Mouse (Mus musculus): ENCODE measurements at regions not wholly inside any gene's neighbourhood (a gene's known extent, or its start where the extent isn't known, plus 50 kb on each side); places are given as distances from the start of the nearest gene placed in this dataset.

DNA sequence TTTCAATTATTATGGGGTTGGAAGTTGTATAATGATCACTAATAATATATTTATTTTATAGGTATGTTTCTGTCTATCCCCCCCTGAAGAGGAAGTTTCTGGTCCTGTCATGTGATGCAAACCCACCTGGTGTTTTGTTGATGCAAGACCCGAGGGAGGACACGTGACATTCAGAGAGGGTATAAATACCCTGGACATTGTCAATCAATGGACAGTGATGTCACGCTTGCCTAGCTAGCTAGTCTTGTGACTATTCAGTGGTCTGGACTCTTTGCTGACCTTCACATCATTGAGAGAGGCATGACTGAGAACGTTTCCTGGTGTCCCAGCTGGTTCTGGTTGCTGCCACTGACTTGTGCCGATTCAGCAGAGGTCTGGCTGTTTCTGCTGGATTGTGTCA, 93.0 kb upstream of the Fam98a start:
- Histone ChIP-seq H3K27me3 (replicated peaks; ENCODE audit: control insufficient read depth, insufficient read depth, low read length) (no peaks in the 10 kb centered on the region), H3K9me3 (replicated peaks; ENCODE audit: control insufficient read depth, low read length) (no peaks in the 10 kb centered on the region), H3K9ac (ENCODE audit: low read length) (no peak overlapping the region), H3K4me2 (ENCODE audit: low read length) (no peak overlapping the region), H3K4me1 (ENCODE audit: control insufficient read depth, insufficient read depth, low read length) (peaks cover 9% of the 10 kb centered on the region; the same call in 1 of the 2 replicates), H3K27ac (ENCODE audit: low read depth, low read length) (no peak overlapping the region), H3K4me3 (ENCODE audit: low read depth, low read length) (no peak overlapping the region), H3K36me3 (ENCODE audit: control insufficient read depth, insufficient read depth, low read length) (no peaks in the 10 kb centered on the region)
- 88% methylated on average over 5 of the region's 5 CpGs for WGBS
- ATAC-seq = no peak
- DNase-seq (ENCODE audit: low spot score) = no peak

- no peaks in the 10 kb centered on the region for H3K36me3 ChIP-seq (ENCODE audit: control insufficient read depth, insufficient read depth, low read length)
- no peak for DNase-seq (ENCODE audit: low spot score)
- H3K9me3 ChIP-seq (replicated peaks; ENCODE audit: control insufficient read depth, low read length) = no peaks in the 10 kb centered on the region
- ATAC-seq = no peak
- 77% methylated on average over 3 of the region's 3 CpGs for WGBS
- H3K27ac ChIP-seq (ENCODE audit: low read depth, low read length) = no peak overlapping the region
- H3K9ac ChIP-seq (ENCODE audit: low read length) = no peak overlapping the region
- H3K4me2 ChIP-seq (ENCODE audit: low read length) = no peak overlapping the region
- H3K4me3 ChIP-seq (ENCODE audit: low read depth, low read length) = no peak overlapping the region
- H3K27me3 ChIP-seq (replicated peaks; ENCODE audit: control insufficient read depth, insufficient read depth, low read length) = no peaks in the 10 kb centered on the region
- peaks cover 9% of the 10 kb centered on the region; the same call in 1 of the 2 replicates for H3K4me1 ChIP-seq (ENCODE audit: control insufficient read depth, insufficient read depth, low read length)
Measured at GRCm38 (mm10) chr17:75642311-75642710, 90.6 kb upstream of the Fam98a start.

GRCm38 (mm10) chr17:75641010-75641498, 89.3 kb upstream of the Fam98a start:
- ATAC-seq (peak; percentile 69), DNase-seq (ENCODE audit: low spot score) (peak; percentile 55)

GRCm38 (mm10) chr17:75640575-75640974, 88.8 kb upstream of the Fam98a start:
- peak; percentile 29; the same call in 1 of the 2 replicates for ATAC-seq
- H3K36me3 ChIP-seq (ENCODE audit: control insufficient read depth, insufficient read depth, low read length) = no peaks in the 10 kb centered on the region
- no peak overlapping the region for H3K27ac ChIP-seq (ENCODE audit: low read depth, low read length)
- peaks cover 9% of the 10 kb centered on the region; the same call in 1 of the 2 replicates for H3K4me1 ChIP-seq (ENCODE audit: control insufficient read depth, insufficient read depth, low read length)
- no peak overlapping the region for H3K4me3 ChIP-seq (ENCODE audit: low read depth, low read length)
- no peak for DNase-seq (ENCODE audit: low spot score)
- no peak overlapping the region for H3K4me2 ChIP-seq (ENCODE audit: low read length)
- H3K9ac ChIP-seq (ENCODE audit: low read length) = no peak overlapping the region
- no peaks in the 10 kb centered on the region for H3K27me3 ChIP-seq (replicated peaks; ENCODE audit: control insufficient read depth, insufficient read depth, low read length)
- 53% methylated on average over 5 of the region's 5 CpGs for WGBS
- no peaks in the 10 kb centered on the region for H3K9me3 ChIP-seq (replicated peaks; ENCODE audit: control insufficient read depth, low read length)

More at GRCm38 (mm10) chr17:75641010-75641498, 89.3 kb upstream of the Fam98a start:
- Histone ChIP-seq H3K4me3 (ENCODE audit: low read depth, low read length) (no peak overlapping the region), H3K27ac (ENCODE audit: low read depth, low read length) (no peak overlapping the region), H3K4me2 (ENCODE audit: low read length) (no peak overlapping the region), H3K9ac (ENCODE audit: low read length) (no peak overlapping the region), H3K36me3 (ENCODE audit: control insufficient read depth, insufficient read depth, low read length) (no peaks in the 10 kb centered on the region), H3K4me1 (ENCODE audit: control insufficient read depth, insufficient read depth, low read length) (peaks cover 9% of the 10 kb centered on the region; the same call in 1 of the 2 replicates), H3K27me3 (replicated peaks; ENCODE audit: control insufficient read depth, insufficient read depth, low read length) (no peaks in the 10 kb centered on the region), H3K9me3 (replicated peaks; ENCODE audit: control insufficient read depth, low read length) (no peaks in the 10 kb centered on the region)
- 25% methylated on average over 6 of the region's 6 CpGs for WGBS

DNA sequence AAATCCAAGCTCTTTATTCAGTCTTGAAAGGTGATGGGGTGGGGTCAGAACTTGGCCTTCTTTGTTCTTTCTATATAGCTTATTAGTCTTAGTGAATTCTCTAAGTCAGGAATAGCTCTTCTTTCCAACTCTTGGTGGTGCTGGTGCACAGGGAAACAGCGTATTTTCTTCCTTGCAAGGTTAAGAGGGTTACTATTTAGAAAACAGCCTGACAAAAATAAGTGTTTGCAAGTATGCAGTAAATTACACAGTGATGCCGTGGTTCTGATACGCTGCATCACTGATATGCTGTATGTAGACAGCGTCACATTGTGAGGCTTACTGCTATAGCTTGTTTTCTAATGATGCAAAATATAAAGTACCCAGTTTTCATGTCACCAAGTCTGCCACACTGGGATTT, 78.1 kb upstream of the Fam98a start:
- no peak overlapping the region for H3K27ac ChIP-seq (ENCODE audit: low read depth, low read length)
- no peaks in the 10 kb centered on the region for H3K27me3 ChIP-seq (replicated peaks; ENCODE audit: control insufficient read depth, insufficient read depth, low read length)
- WGBS = 85% methylated on average over 4 of the region's 4 CpGs
- no peaks in the 10 kb centered on the region for H3K9me3 ChIP-seq (replicated peaks; ENCODE audit: control insufficient read depth, low read length)
- no peaks in the 10 kb centered on the region for H3K36me3 ChIP-seq (ENCODE audit: control insufficient read depth, insufficient read depth, low read length)
- no peak overlapping the region for H3K4me3 ChIP-seq (ENCODE audit: low read depth, low read length)
- H3K9ac ChIP-seq (ENCODE audit: low read length) = no peak overlapping the region
- H3K4me1 ChIP-seq (ENCODE audit: control insufficient read depth, insufficient read depth, low read length) = no peaks in the 10 kb centered on the region
- H3K4me2 ChIP-seq (ENCODE audit: low read length) = no peak overlapping the region
- peak; percentile 40; the same call in 1 of the 2 replicates for ATAC-seq
- DNase-seq (ENCODE audit: low spot score) = peak; percentile 65

- Histone ChIP-seq H3K9me3 (replicated peaks; ENCODE audit: control insufficient read depth, low read length) (no peaks in the 10 kb centered on the region), H3K36me3 (ENCODE audit: control insufficient read depth, insufficient read depth, low read length) (no peaks in the 10 kb centered on the region), H3K27ac (ENCODE audit: low read depth, low read length) (no peak overlapping the region), H3K4me3 (ENCODE audit: low read depth, low read length) (no peak overlapping the region), H3K4me1 (ENCODE audit: control insufficient read depth, insufficient read depth, low read length) (no peaks in the 10 kb centered on the region), H3K4me2 (ENCODE audit: low read length) (no peak overlapping the region), H3K27me3 (replicated peaks; ENCODE audit: control insufficient read depth, insufficient read depth, low read length) (no peaks in the 10 kb centered on the region), H3K9ac (ENCODE audit: low read length) (no peak overlapping the region)
- DNase-seq (ENCODE audit: low spot score) (no peak), ATAC-seq (no peak)
- WGBS = 63% methylated on average over 3 of the region's 3 CpGs
Measured at GRCm38 (mm10) chr17:75619472-75619871, 67.7 kb upstream of the Fam98a start.

- WGBS = 94% methylated on average over 3 of the region's 3 CpGs
Measured at GRCm38 (mm10) chr17:75618514-75618913, 66.8 kb upstream of the Fam98a start.

DNA sequence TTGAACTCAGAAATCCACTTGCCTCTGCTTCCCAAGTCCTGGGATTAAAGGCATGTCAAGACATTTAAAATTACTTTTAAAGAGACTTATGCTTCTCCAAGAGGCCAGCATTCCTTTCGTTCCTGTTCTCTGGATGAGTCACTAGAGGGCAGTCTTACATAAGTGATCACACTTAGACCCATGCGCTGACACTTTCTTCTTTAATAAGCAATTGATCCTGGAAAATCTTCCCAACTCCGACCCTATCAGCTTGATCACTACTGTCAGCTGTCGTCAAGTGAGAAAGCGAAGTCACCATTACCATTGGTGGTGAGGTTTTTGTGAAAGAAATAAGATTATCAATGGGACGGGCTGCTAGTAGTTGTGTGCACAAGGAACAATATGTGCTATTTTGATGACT, 65.5 kb upstream of the Fam98a start:
- Histone ChIP-seq H3K9ac (ENCODE audit: low read length) (no peak overlapping the region), H3K9me3 (replicated peaks; ENCODE audit: control insufficient read depth, low read length) (no peaks in the 10 kb centered on the region), H3K4me3 (ENCODE audit: low read depth, low read length) (no peak overlapping the region), H3K4me1 (ENCODE audit: control insufficient read depth, insufficient read depth, low read length) (no peaks in the 10 kb centered on the region), H3K4me2 (ENCODE audit: low read length) (no peak overlapping the region), H3K27me3 (replicated peaks; ENCODE audit: control insufficient read depth, insufficient read depth, low read length) (no peaks in the 10 kb centered on the region), H3K27ac (ENCODE audit: low read depth, low read length) (no peak overlapping the region), H3K36me3 (ENCODE audit: control insufficient read depth, insufficient read depth, low read length) (no peaks in the 10 kb centered on the region)
- WGBS = 17% methylated on average over 6 of the region's 6 CpGs
- DNase-seq (ENCODE audit: low spot score) (peak; percentile 85), ATAC-seq (peak; percentile 80)

More at GRCm38 (mm10) chr17:75618514-75618913, 66.8 kb upstream of the Fam98a start:
- Histone ChIP-seq H3K27me3 (replicated peaks; ENCODE audit: control insufficient read depth, insufficient read depth, low read length) (no peaks in the 10 kb centered on the region), H3K4me2 (ENCODE audit: low read length) (no peak overlapping the region), H3K9me3 (replicated peaks; ENCODE audit: control insufficient read depth, low read length) (no peaks in the 10 kb centered on the region), H3K9ac (ENCODE audit: low read length) (no peak overlapping the region), H3K4me1 (ENCODE audit: control insufficient read depth, insufficient read depth, low read length) (no peaks in the 10 kb centered on the region), H3K4me3 (ENCODE audit: low read depth, low read length) (no peak overlapping the region), H3K27ac (ENCODE audit: low read depth, low read length) (no peak overlapping the region), H3K36me3 (ENCODE audit: control insufficient read depth, insufficient read depth, low read length) (no peaks in the 10 kb centered on the region)
- no peak for DNase-seq (ENCODE audit: low spot score)
- no peak for ATAC-seq

DNA sequence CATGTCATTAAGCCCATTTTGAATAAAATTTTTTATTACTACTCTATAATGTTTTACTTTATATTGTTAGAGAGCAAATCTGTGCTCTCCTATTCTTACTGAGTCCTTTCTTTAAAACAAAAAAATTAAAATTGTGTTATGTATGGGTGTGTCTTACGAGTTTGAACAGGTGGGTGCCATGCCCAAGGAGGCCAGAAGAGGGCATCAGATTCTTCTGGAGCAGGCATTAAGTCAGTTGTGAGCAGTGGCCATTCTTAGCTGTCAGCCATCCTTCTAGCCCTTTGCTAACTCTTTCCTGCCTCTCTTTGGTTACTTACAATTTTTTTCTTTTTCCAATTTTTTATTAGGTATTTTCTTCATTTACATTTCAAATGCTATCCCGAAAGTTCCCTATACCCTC, 63.6 kb upstream of the Fam98a start:
- H3K4me1 ChIP-seq (ENCODE audit: control insufficient read depth, insufficient read depth, low read length) = no peaks in the 10 kb centered on the region
- ATAC-seq (no peak), DNase-seq (ENCODE audit: low spot score) (peak; percentile 31)
- no peak overlapping the region for H3K4me3 ChIP-seq (ENCODE audit: low read depth, low read length)
- WGBS = 73% methylated on average over 2 of the region's 2 CpGs
- H3K27ac ChIP-seq (ENCODE audit: low read depth, low read length) = no peak overlapping the region
- no peak overlapping the region for H3K4me2 ChIP-seq (ENCODE audit: low read length)
- no peaks in the 10 kb centered on the region for H3K9me3 ChIP-seq (replicated peaks; ENCODE audit: control insufficient read depth, low read length)
- no peaks in the 10 kb centered on the region for H3K27me3 ChIP-seq (replicated peaks; ENCODE audit: control insufficient read depth, insufficient read depth, low read length)
- no peaks in the 10 kb centered on the region for H3K36me3 ChIP-seq (ENCODE audit: control insufficient read depth, insufficient read depth, low read length)
- no peak overlapping the region for H3K9ac ChIP-seq (ENCODE audit: low read length)

Data from forebrain, embryonic 14.5 days (tissue).